Mouse (Mus musculus): ENCODE results near the gene Abcg1. TPM values are rescaled to one million over a fixed set of nuclear protein-coding genes. Genes with fewer than 3 reads are reported as not detected.

Gene Abcg1
- 10.5 and 11.9 TPM in 2 replicates for polyA plus RNA-seq (2014; fragmentation: Nextera tagmentation; extraction: Ambion mirVana)

DNA sequence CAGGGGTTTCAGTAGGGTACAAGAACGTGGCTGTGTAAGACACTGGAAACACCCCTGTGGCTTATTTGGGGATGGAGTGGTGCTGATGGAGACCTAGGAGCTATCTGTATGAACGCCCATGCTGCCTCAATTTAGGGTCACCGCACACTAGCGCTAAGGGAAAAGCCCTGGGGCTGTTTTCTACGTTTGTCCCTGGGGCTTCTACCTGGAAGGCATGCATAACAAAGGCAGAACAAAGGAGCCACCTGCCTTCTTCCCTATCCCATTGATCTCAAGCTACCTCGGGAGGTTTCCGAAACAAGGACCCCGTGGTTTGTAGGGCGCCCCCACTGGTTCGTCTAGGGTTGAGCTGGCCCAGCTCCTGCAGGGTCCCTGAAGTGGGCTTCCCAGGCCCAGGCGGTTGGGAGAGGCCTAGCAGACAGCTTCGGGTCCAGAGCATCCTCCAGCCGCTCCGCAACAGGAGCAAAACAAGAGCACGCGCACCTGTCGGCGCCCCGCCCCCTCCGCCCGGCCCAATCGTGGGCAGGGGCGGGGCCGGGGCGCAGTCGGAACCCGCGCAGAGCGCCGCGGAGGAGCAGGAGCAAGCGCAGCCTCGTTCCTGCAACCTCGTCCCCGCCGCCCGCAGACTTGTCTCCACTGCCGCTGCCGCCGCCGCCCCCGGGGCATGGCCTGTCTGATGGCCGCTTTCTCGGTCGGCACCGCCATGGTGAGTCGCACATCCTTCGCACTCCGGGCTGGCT is at the start of gene Abcg1:
Gene Abcg1, plus strand, starts transcription at position 525 of the 740 bp plus-strand sequence.
- ATAC-seq (ENCODE audit: low read depth), result peak; percentile 85
- H3K4me2 ChIP-seq (ENCODE audit: low read depth, low read length), result peak within 1 kb of the TSS; percentile 92
- H3K4me1 ChIP-seq (ENCODE audit: control insufficient read depth, insufficient read depth, low read length), result peaks cover 9% of the 10 kb centered on the region; the same call in 1 of the 2 replicates
- 6% methylated on average over 18 of the region's 49 CpGs for WGBS
- H3K9ac ChIP-seq (ENCODE audit: low read depth, low read length), result peak within 1 kb of the TSS; percentile 60
- peaks cover 20% of the 10 kb centered on the region for H3K27me3 ChIP-seq (replicated peaks; ENCODE audit: control insufficient read depth, insufficient read depth, low read length)
- peak; percentile 77 for DNase-seq (ENCODE audit: low spot score)
- no peaks in the 10 kb centered on the region for H3K36me3 ChIP-seq (ENCODE audit: control insufficient read depth, insufficient read depth, low read length)
- H3K4me3 ChIP-seq (ENCODE audit: low read depth, low read length), result peak within 1 kb of the TSS; percentile 58
- H3K9me3 ChIP-seq (ENCODE audit: control insufficient read depth, low read length), result peaks cover 10% of the 10 kb centered on the region
- H3K27ac ChIP-seq (replicated peaks; ENCODE audit: low read depth, low read length), result no peak within 1 kb of the TSS; the same call in 1 of the 2 replicates

DNA sequence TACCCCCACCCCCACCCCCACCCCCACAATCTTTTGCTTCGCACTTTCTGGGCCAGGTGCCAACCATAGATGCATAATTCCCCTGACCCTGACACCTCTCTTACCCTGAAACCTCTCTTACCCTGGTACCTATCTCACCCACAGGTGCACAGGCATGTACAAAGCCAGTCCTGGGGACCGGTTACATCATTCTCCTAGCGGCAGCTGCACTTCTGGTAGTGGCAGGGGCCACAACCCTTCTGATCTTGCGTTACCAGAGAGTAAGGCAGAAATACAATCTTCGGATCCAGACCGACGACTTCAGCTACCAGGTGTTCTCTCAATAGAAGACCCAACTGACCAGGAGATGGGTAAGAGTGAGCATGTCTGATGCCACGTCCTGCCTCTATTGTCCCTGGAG is 49.1 kb upstream of the Abcg1 start:
- no peak overlapping the region for H3K4me3 ChIP-seq (ENCODE audit: low read depth, low read length)
- DNase-seq (ENCODE audit: low spot score), result no peak
- no peak overlapping the region for H3K27ac ChIP-seq (replicated peaks; ENCODE audit: low read depth, low read length)
- H3K27me3 ChIP-seq (replicated peaks; ENCODE audit: control insufficient read depth, insufficient read depth, low read length), result no peaks in the 10 kb centered on the region
- ATAC-seq (ENCODE audit: low read depth), result no peak
- no peaks in the 10 kb centered on the region for H3K36me3 ChIP-seq (ENCODE audit: control insufficient read depth, insufficient read depth, low read length)
- no peak overlapping the region for H3K9ac ChIP-seq (ENCODE audit: low read depth, low read length)
- no peak overlapping the region for H3K4me2 ChIP-seq (ENCODE audit: low read depth, low read length)
- H3K9me3 ChIP-seq (ENCODE audit: control insufficient read depth, low read length), result no peaks in the 10 kb centered on the region
- 68% methylated on average over 8 of the region's 8 CpGs for WGBS
- no peaks in the 10 kb centered on the region for H3K4me1 ChIP-seq (ENCODE audit: control insufficient read depth, insufficient read depth, low read length)

DNA sequence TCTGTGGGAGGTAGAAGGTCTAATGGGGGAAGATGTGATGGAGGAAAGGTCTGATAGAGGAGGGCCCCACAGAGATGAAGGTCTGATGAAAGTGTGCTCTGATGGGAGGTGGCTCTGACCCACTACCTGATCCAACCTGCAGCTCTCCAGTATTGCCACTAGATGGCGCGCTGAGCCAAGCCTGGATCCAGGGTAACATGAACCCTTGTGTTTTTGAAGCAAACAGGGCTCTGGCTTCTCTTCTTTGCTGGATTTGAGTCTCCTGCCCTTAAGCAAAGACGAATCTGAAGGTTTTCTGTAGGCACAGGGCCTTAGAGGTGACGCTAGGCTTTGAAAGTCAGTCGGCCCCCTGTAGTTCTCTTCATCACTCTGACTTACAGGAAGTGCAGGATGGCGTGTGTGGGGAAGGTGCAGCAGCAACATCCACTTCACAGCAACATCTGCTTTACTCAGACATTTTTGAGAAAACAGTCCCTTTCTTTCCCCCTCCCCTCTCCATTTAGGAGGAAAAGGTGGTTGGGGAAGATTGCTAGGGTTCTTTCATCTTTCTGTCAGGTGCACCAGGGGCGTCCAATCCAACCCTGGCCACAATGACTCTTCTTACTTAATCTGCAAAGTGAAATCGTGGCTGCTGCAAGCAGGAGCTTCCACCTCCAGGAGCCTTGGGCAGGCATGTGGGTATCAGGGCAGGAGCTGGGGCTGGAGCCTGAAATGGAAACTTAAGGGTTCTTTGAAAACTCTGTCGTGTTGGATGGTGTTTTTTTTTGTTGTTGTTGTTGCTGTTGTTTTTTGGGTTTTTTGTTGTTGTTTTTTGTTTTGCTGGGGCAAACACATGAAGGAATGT is 45.7 kb upstream of the Abcg1 start:
- no peaks in the 10 kb centered on the region for H3K27me3 ChIP-seq (replicated peaks; ENCODE audit: control insufficient read depth, insufficient read depth, low read length)
- WGBS, result 24% methylated on average over 9 of the region's 9 CpGs

DNA sequence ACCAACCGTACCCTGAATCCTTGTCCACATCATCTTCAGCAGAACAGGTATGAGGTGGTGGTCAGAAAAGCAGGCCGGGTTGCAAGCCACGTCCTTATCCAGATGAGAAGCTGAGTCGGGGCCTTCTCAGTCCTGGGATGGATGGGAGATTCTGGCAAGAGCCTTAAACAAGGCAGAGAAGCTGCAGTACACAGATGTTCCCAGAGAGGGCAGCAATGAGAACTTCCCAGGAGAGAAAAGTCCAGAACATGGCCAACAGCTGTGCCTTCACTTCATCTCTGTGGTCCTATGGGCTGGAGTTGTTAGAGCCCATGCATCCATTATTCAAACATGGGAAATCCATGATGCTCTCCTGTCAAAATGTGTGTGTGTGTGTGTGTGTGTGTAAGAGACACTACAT is 39.2 kb upstream of the Abcg1 start:
- no peak overlapping the region for H3K4me2 ChIP-seq (ENCODE audit: low read depth, low read length)
- 0 out of 2 replicates have a peak, but pooled peaks cover 4% of the 10 kb centered on the region for H3K9me3 ChIP-seq (ENCODE audit: control insufficient read depth, low read length)
- ATAC-seq (ENCODE audit: low read depth), result no peak
- no peak overlapping the region for H3K9ac ChIP-seq (ENCODE audit: low read depth, low read length)
- H3K4me3 ChIP-seq (ENCODE audit: low read depth, low read length), result no peak overlapping the region
- no peaks in the 10 kb centered on the region for H3K4me1 ChIP-seq (ENCODE audit: control insufficient read depth, insufficient read depth, low read length)
- H3K27me3 ChIP-seq (replicated peaks; ENCODE audit: control insufficient read depth, insufficient read depth, low read length), result no peaks in the 10 kb centered on the region
- H3K36me3 ChIP-seq (ENCODE audit: control insufficient read depth, insufficient read depth, low read length), result no peaks in the 10 kb centered on the region
- peak; percentile 70 for DNase-seq (ENCODE audit: low spot score)
- H3K27ac ChIP-seq (replicated peaks; ENCODE audit: low read depth, low read length), result no peak overlapping the region
- 77% methylated on average over 4 of the region's 4 CpGs for WGBS

More for the DNA sequence above, 45.7 kb upstream of the Abcg1 start:
- H3K27ac ChIP-seq (replicated peaks; ENCODE audit: low read depth, low read length), result no peak overlapping the region
- H3K36me3 ChIP-seq (ENCODE audit: control insufficient read depth, insufficient read depth, low read length), result no peaks in the 10 kb centered on the region
- no peaks in the 10 kb centered on the region for H3K4me1 ChIP-seq (ENCODE audit: control insufficient read depth, insufficient read depth, low read length)
- 0 out of 2 replicates have a peak, but pooled peaks cover 4% of the 10 kb centered on the region for H3K9me3 ChIP-seq (ENCODE audit: control insufficient read depth, low read length)
- H3K9ac ChIP-seq (ENCODE audit: low read depth, low read length), result no peak overlapping the region
- H3K4me3 ChIP-seq (ENCODE audit: low read depth, low read length), result no peak overlapping the region
- H3K4me2 ChIP-seq (ENCODE audit: low read depth, low read length), result no peak overlapping the region
- peak; percentile 61 for DNase-seq (ENCODE audit: low spot score)
- no peak for ATAC-seq (ENCODE audit: low read depth)

DNA sequence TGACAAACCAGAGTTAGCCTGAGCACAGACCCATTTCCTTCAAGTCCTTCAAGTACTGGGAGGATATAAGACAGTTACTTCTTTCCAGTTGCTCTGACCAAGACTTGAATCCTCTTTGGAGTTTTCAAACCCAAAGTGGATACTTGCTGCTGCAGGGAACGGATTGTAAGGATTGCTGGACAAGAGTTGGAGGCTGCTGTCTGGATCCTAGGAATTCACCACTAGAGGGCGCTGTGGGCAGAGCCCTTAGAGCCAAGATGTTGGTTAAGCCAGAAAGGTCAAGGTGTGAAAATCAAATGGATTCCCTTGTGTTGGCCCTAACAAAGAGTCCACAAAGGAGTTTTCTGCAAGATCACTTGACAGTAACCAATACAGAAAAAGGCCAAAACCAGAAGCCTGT is 38.0 kb upstream of the Abcg1 start:
- DNase-seq (ENCODE audit: low spot score), result peak; percentile 49
- Histone ChIP-seq H3K27ac (replicated peaks; ENCODE audit: low read depth, low read length) (no peak overlapping the region), H3K4me1 (ENCODE audit: control insufficient read depth, insufficient read depth, low read length) (no peaks in the 10 kb centered on the region), H3K4me2 (ENCODE audit: low read depth, low read length) (no peak overlapping the region), H3K9ac (ENCODE audit: low read depth, low read length) (no peak overlapping the region), H3K27me3 (replicated peaks; ENCODE audit: control insufficient read depth, insufficient read depth, low read length) (no peaks in the 10 kb centered on the region), H3K9me3 (ENCODE audit: control insufficient read depth, low read length) (0 out of 2 replicates have a peak, but pooled peaks cover 4% of the 10 kb centered on the region), H3K4me3 (ENCODE audit: low read depth, low read length) (no peak overlapping the region), H3K36me3 (ENCODE audit: control insufficient read depth, insufficient read depth, low read length) (no peaks in the 10 kb centered on the region)
- 0% methylated on average over 2 of the region's 2 CpGs for WGBS
- ATAC-seq (ENCODE audit: low read depth), result no peak

DNA sequence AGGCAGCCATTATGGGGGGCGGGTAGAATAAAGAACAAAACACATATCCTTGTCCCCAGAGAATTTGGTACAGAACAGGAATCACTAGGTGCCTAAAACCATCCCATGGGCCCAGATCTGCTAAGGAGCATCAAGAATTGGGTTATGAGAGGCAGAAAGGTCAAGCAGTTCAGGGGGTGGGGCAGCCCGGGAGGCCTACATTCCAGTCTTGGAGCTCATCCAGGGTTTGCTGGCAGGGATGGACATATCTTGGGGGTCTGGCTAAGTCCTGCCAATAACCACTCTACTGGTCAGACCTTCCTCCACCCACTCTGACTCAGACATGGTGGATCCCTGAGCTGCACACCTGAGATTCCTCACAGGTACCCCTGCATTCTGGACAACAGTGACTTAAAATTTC is 37.4 kb upstream of the Abcg1 start:
- H3K9ac ChIP-seq (ENCODE audit: low read depth, low read length), result no peak overlapping the region
- WGBS, result 71% methylated on average over 2 of the region's 2 CpGs
- H3K9me3 ChIP-seq (ENCODE audit: control insufficient read depth, low read length), result 0 out of 2 replicates have a peak, but pooled peaks cover 4% of the 10 kb centered on the region
- H3K27me3 ChIP-seq (replicated peaks; ENCODE audit: control insufficient read depth, insufficient read depth, low read length), result no peaks in the 10 kb centered on the region
- no peaks in the 10 kb centered on the region for H3K4me1 ChIP-seq (ENCODE audit: control insufficient read depth, insufficient read depth, low read length)
- H3K4me2 ChIP-seq (ENCODE audit: low read depth, low read length), result no peak overlapping the region
- ATAC-seq (ENCODE audit: low read depth) (no peak), DNase-seq (ENCODE audit: low spot score) (no peak)
- H3K36me3 ChIP-seq (ENCODE audit: control insufficient read depth, insufficient read depth, low read length), result no peaks in the 10 kb centered on the region
- no peak overlapping the region for H3K27ac ChIP-seq (replicated peaks; ENCODE audit: low read depth, low read length)
- H3K4me3 ChIP-seq (ENCODE audit: low read depth, low read length), result no peak overlapping the region

DNA sequence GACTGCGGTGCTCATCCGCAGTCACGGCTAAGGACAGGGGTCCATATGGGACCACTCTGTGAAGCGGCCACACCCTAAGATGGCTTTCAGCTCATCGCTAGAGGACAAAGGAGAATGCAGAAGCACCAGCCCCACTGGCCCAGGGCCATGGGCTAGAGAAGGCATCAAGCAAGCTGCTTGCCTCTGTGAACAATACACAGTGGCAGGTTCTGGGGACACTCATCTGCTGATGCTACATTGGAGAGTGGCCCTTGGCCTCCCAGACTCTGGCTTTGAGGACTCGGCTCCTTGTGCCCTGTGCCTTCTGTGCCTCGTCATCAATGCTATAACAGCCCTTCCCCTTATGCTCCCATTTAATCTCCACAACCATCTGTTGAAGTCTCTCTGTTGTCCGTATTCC is 36.2 kb upstream of the Abcg1 start:
- no peak overlapping the region for H3K9ac ChIP-seq (ENCODE audit: low read depth, low read length)
- no peak overlapping the region for H3K4me2 ChIP-seq (ENCODE audit: low read depth, low read length)
- H3K27ac ChIP-seq (replicated peaks; ENCODE audit: low read depth, low read length), result no peak overlapping the region
- DNase-seq (ENCODE audit: low spot score) (no peak), ATAC-seq (ENCODE audit: low read depth) (no peak)
- no peaks in the 10 kb centered on the region for H3K4me1 ChIP-seq (ENCODE audit: control insufficient read depth, insufficient read depth, low read length)
- 84% methylated on average over 8 of the region's 8 CpGs for WGBS
- no peaks in the 10 kb centered on the region for H3K27me3 ChIP-seq (replicated peaks; ENCODE audit: control insufficient read depth, insufficient read depth, low read length)
- no peak overlapping the region for H3K4me3 ChIP-seq (ENCODE audit: low read depth, low read length)
- H3K9me3 ChIP-seq (ENCODE audit: control insufficient read depth, low read length), result 0 out of 2 replicates have a peak, but pooled peaks cover 1% of the 10 kb centered on the region
- H3K36me3 ChIP-seq (ENCODE audit: control insufficient read depth, insufficient read depth, low read length), result no peaks in the 10 kb centered on the region

DNA sequence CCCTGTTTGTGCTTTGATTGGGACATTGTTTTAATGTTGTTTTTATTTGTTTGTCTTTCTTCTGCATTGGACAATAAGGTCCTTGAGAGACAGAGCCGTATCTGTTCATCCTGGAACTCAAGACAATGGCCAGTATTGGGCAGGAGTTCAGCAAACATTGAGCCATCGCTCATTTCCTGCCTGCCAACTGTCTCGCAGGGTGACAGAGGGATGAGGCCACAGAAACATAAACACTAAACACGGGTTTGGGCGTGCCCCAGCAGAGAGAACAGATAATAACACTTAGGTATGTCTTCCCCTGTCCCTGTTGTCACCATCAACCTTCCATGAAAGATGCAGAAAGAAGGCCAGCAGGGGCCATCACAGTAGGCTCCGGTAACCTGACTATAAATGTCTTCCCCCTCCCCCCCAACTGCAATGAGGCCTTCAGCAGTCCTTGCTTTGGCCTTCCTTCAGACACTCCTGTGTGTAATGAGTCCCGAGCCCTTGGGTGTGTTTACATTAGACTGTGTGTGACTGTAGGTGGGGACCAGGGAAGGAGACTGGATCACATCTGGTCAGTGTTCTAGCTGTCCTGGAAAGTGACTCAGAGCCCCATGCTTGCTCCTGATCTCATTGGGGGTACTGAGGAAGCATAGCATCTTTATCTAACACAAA is 33.2 kb upstream of the Abcg1 start:
- Histone ChIP-seq H3K27ac (replicated peaks; ENCODE audit: low read depth, low read length) (no peak overlapping the region), H3K27me3 (replicated peaks; ENCODE audit: control insufficient read depth, insufficient read depth, low read length) (no peaks in the 10 kb centered on the region), H3K4me3 (ENCODE audit: low read depth, low read length) (no peak overlapping the region), H3K9me3 (ENCODE audit: control insufficient read depth, low read length) (no peaks in the 10 kb centered on the region), H3K36me3 (ENCODE audit: control insufficient read depth, insufficient read depth, low read length) (no peaks in the 10 kb centered on the region), H3K4me1 (ENCODE audit: control insufficient read depth, insufficient read depth, low read length) (no peaks in the 10 kb centered on the region), H3K4me2 (ENCODE audit: low read depth, low read length) (no peak overlapping the region), H3K9ac (ENCODE audit: low read depth, low read length) (no peak overlapping the region)
- ATAC-seq (ENCODE audit: low read depth) (no peak), DNase-seq (ENCODE audit: low spot score) (no peak)
- WGBS, result 58% methylated on average over 7 of the region's 7 CpGs
